Mouse (Mus musculus) midbrain, embryonic 15.5 days (tissue): ENCODE measurements around the gene Cpne8. TPM values are rescaled to one million over a fixed set of nuclear protein-coding genes. Genes with fewer than 3 reads are reported as not detected.
"Not testable (repeated sequence)": the region's sequence is repeated elsewhere in the genome, so short reads cannot be mapped to it uniquely, and the experiment has no call there.

Experiments
- ATAC-seq: fragments of 200-750 bp; cut with Nextera tagmentation; replicated peaks from 2 replicates; pipeline ENCODE4 v1.8.0; 2017; ENCODE audit warnings: moderate TSS enrichment
- H3K27ac ChIP-seq: fragments of 300-500 bp; sonication (generic); 2 replicates; pipeline ENCODE4 v1.5.1; 2015; ENCODE audit warnings: mild to moderate bottlenecking, inconsistent platforms
- H3K27me3 ChIP-seq: fragments of 300-500 bp; sonication (generic); replicated peaks from 2 replicates; pipeline ENCODE4 v1.6.1; 2015; ENCODE audit warnings: inconsistent platforms
- H3K36me3 ChIP-seq: fragments of 300-500 bp; sonication (generic); replicated peaks from 2 replicates; pipeline ENCODE4 v1.6.1; 2015; ENCODE audit warnings: inconsistent platforms
- H3K4me1 ChIP-seq: fragments of 300-500 bp; sonication (generic); 2 replicates; pipeline ENCODE4 v1.6.1; 2015; ENCODE audit warnings: inconsistent platforms
- H3K4me2 ChIP-seq: fragments of 300-500 bp; sonication (generic); 2 replicates; pipeline ENCODE4 v1.6.1; 2015; ENCODE audit warnings: inconsistent platforms, mild to moderate bottlenecking, moderate library complexity
- H3K4me3 ChIP-seq: fragments of 300-500 bp; sonication (generic); 2 replicates; pipeline ENCODE4 v1.5.1; 2015; ENCODE audit warnings: mild to moderate bottlenecking, inconsistent platforms
- H3K9ac ChIP-seq: fragments of 300-500 bp; sonication (generic); 2 replicates; pipeline ENCODE4 v1.6.1; 2015; ENCODE audit warnings: mild to moderate bottlenecking, inconsistent platforms
- H3K9me3 ChIP-seq: fragments of 300-500 bp; sonication (generic); 2 replicates; pipeline ENCODE4 v1.6.1; 2016; ENCODE audit warnings: inconsistent platforms
- WGBS: fragments of 180-500 bp; shearing (Covaris S2); methylation state at CpG from one replicate; pipeline ENCODE4 v1.1.7; 2015; ENCODE audit warnings: mixed read lengths; 5-methylcytosine and 5-hydroxymethylcytosine counted together
- polyA plus RNA-seq: library from polyadenylated mRNA; unstranded; fragments of >200 nt; fragmentation: Nextera tagmentation; extraction: Ambion mirVana; gene quantifications from 2 replicates; pipeline ENCODE4 v1.2.1, GENCODE M21; 2015

Gene Cpne8
- polyA plus RNA-seq, 1 experiment from 2014 or later, result 13.1 TPM

DNA sequence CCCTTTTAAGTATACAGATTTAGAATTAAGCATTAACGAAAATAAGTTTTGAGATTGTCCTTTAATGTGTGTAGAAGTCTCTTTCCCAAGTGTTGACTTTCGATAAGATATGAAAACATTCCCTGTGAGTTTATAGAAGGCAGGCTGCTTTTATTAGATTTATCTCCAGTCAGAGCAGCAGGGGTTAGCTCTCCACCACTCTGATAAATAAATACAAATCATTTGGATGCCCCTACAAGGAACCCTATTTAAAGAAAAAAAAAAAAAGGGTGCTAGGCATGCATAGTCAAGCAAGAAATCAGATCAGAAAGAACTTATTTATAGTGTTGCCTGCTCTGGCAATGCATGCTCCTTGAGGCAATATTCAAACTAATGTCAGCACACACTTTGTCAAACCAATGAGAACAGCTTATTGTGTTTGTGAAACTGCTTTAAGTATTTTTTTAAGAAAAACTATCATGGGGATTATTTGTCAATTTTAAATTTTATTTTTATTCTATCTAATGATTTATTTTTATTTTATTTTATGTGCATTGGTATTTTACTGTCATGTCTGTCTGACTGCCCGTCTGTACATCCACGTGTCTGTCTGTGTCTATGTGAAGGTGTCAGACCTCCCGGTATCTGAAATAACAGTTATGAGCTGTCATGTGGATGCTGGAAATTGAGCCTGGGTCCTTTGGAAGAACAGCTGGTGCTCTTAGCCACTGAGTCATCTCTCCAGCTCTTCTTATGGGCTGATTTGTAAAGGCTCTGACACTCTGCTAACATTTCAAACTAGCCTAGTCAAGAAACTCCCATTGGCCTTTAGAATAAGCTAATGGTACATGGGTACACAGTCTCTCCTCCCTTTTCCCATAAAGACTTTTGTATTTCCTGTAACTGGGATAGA, 142.7 kb downstream of the Cpne8 start:
- no peaks in the 10 kb centered on the region for H3K9me3 ChIP-seq
- no peaks in the 10 kb centered on the region for H3K27me3 ChIP-seq
- H3K36me3 ChIP-seq, result no peaks in the 10 kb centered on the region
- H3K4me2 ChIP-seq, result no peak overlapping the region
- ATAC-seq, result no peak
- 87% methylated on average over 5 of the region's 5 CpGs for WGBS
- no peak overlapping the region for H3K4me3 ChIP-seq
- no peak overlapping the region for H3K9ac ChIP-seq
- peaks cover 6% of the 10 kb centered on the region; the same call in 1 of the 2 replicates for H3K4me1 ChIP-seq
- no peak overlapping the region for H3K27ac ChIP-seq

DNA sequence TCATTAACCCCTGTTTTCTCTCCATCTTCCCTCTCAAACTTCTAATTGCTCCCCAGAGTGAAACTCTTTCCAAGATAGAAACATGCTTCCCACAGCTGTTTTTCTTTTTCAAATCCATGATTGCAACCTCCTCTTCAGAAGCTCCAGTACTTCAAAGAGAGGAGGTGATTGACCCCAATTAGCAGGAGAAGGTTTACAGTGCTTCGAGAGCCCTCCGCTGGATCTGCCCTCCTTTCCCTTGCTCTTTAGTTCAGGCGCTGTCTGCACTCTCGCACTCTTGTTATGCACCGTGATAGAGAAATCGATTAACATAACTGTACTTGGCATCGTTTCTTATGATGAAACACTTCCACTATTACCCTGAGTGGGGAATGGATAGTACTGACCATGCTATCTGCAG, 143.5 kb downstream of the Cpne8 start:
- Histone ChIP-seq H3K9me3 (no peaks in the 10 kb centered on the region), H3K4me1 (peaks cover 6% of the 10 kb centered on the region; the same call in 1 of the 2 replicates), H3K27me3 (no peaks in the 10 kb centered on the region), H3K9ac (no peak overlapping the region), H3K4me3 (no peak overlapping the region), H3K4me2 (no peak overlapping the region), H3K36me3 (no peaks in the 10 kb centered on the region), H3K27ac (no peak overlapping the region)
- no peak for ATAC-seq
- WGBS, result 53% methylated on average over 7 of the region's 7 CpGs

DNA sequence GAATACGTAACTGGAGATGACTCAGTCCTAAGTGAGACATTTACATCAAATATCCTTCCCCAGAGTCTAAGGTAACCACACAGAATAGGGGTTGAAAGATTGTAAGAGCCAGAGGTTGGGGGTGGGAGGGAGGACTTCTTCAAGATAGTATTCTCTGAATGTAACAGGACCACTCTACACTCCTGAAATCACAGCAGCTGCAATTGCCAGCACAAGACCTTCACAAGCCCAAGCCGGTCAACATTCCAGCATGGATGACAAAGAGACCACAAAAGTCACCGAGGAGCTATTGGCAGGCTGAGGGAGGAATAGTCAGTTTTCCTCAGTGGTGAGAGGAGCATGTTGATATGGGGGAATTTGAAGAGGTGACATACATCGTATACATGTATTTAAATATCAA, 166.5 kb downstream of the Cpne8 start:
- Histone ChIP-seq H3K4me2 (no peak overlapping the region), H3K36me3 (no peaks in the 10 kb centered on the region), H3K4me3 (no peak overlapping the region), H3K9me3 (no peaks in the 10 kb centered on the region), H3K4me1 (no peaks in the 10 kb centered on the region), H3K9ac (no peak overlapping the region), H3K27me3 (no peaks in the 10 kb centered on the region), H3K27ac (no peak overlapping the region)
- no peak for ATAC-seq
- WGBS, result 97% methylated on average over 4 of the region's 4 CpGs

DNA sequence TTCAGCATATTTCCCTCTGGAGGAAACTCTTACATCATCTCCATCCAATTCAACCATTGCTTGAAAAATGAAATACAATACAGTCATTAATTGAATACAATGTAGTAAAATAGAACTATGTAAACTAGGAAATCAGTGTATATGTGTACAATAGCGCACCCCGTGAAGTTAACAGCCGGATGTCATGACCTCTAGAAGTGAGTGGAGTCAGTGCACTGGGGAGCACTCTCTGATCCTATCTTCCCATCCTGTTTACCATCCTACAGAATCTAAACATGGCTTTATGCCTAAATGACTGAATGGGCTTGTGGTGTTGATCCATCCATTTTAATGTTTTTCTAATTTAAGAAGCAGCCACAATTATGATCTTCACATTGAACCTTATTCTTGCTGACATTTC, 182.2 kb downstream of the Cpne8 start:
- no peaks in the 10 kb centered on the region for H3K4me1 ChIP-seq
- WGBS, result 85% methylated on average over 3 of the region's 3 CpGs
- no peaks in the 10 kb centered on the region for H3K27me3 ChIP-seq
- H3K27ac ChIP-seq, result no peak overlapping the region
- H3K9me3 ChIP-seq, result no peaks in the 10 kb centered on the region
- no peak overlapping the region for H3K4me2 ChIP-seq
- H3K36me3 ChIP-seq, result no peaks in the 10 kb centered on the region
- H3K9ac ChIP-seq, result no peak overlapping the region
- no peak for ATAC-seq
- no peak overlapping the region for H3K4me3 ChIP-seq

DNA sequence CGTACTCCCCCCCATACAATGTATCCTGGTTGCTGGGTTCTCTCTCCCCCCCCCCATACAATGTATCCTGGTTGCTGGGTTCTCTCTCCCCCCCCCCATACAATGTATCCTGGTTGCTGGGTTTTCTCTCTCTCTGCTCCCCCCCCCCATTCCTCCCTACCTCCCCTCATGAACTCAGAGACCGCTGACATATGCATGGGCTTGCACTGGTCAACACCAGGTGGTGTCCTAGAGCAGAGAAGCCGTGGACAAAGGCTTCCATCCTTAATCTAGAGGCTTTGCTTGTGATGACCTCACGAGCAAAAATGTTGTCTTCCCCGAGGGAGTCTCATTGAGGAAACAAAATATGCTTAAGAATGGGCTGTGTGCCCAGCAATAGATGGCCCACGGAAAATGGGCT, 187.7 kb downstream of the Cpne8 start:
- no peak overlapping the region for H3K4me2 ChIP-seq
- no peaks in the 10 kb centered on the region for H3K27me3 ChIP-seq
- no peaks in the 10 kb centered on the region for H3K9me3 ChIP-seq
- H3K27ac ChIP-seq, result no peak overlapping the region
- no peaks in the 10 kb centered on the region for H3K4me1 ChIP-seq
- no peak for ATAC-seq
- no peaks in the 10 kb centered on the region for H3K36me3 ChIP-seq
- H3K4me3 ChIP-seq, result no peak overlapping the region
- no peak overlapping the region for H3K9ac ChIP-seq
- 73% methylated on average over 6 of the region's 6 CpGs for WGBS

DNA sequence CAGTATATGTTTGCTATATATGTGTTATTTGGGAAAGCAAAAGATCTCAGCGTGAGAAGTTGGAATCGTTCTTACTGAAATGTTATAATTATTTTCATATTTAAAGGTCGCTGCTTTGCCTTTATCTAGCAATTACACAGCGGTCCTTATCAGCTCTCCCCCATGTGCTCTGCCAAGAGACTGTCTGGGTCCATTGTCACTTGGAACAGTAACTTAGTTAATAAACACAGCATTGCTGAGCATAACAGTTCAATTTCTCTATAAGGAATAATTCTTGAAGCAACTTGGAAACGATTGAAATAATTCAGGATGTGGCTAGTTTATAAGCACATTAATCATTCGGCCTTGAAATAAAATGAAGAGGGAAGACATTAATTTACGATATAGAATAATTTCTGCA, 189.0 kb downstream of the Cpne8 start:
- Histone ChIP-seq H3K4me3 (no peak overlapping the region), H3K27me3 (no peaks in the 10 kb centered on the region), H3K4me1 (no peaks in the 10 kb centered on the region), H3K27ac (no peak overlapping the region), H3K36me3 (no peaks in the 10 kb centered on the region), H3K9me3 (no peaks in the 10 kb centered on the region), H3K4me2 (no peak overlapping the region), H3K9ac (no peak overlapping the region)
- no peak for ATAC-seq
- 88% methylated on average over 7 of the region's 7 CpGs for WGBS

DNA sequence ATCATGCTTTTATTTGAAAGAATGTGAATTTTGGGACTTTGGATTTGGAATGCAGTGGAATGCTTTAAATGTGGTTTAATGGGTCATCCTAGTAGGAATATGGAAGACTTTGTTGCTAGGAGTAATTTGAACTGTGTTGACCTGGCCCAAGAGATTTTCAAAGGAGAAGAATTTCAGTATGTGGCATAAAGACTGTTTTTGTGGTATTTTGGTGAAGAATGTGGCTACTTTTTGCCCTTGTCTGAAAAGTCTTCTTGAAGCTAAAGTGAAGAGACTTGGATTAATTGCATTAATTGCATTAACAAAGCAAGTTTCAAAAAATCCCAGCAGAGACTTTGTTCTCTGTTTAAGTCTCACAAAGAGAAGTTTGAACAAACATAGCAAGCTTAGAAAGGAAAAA, 208.7 kb downstream of the Cpne8 start:
- H3K4me3 ChIP-seq, result not testable (repeated sequence)

DNA sequence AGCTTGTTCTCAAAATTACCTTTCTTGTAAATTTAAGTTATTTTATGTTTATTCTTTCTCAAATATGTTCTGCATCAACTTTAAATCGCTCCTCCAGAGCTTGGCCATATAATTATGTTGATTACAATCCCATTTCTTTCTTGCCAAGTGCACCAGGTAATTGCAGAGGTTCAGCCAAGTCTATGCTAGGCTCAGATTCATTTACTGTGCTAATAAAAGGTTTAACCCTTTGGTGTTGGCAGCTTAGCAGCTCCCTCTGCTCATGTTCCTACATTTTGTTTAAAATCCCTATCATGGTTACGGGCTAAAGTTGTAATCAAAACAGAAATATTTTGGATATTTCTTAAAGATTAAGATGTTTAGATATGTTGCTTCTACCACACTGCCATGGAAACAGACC, 216.0 kb downstream of the Cpne8 start:
- H3K4me1 ChIP-seq, result no peaks in the 10 kb centered on the region
- no peak overlapping the region for H3K9ac ChIP-seq
- H3K27ac ChIP-seq, result no peak overlapping the region
- no peaks in the 10 kb centered on the region for H3K9me3 ChIP-seq
- H3K4me3 ChIP-seq, result no peak overlapping the region
- no peak for ATAC-seq
- 87% methylated on average over 2 of the region's 2 CpGs for WGBS
- H3K4me2 ChIP-seq, result no peak overlapping the region
- H3K36me3 ChIP-seq, result no peaks in the 10 kb centered on the region
- H3K27me3 ChIP-seq, result no peaks in the 10 kb centered on the region

More for the DNA sequence above, 208.7 kb downstream of the Cpne8 start:
- H3K36me3 ChIP-seq, H3K9me3 ChIP-seq, H3K4me2 ChIP-seq, ATAC-seq, H3K4me1 ChIP-seq, H3K27me3 ChIP-seq, H3K9ac ChIP-seq, H3K27ac ChIP-seq: not testable (repeated sequence)

DNA sequence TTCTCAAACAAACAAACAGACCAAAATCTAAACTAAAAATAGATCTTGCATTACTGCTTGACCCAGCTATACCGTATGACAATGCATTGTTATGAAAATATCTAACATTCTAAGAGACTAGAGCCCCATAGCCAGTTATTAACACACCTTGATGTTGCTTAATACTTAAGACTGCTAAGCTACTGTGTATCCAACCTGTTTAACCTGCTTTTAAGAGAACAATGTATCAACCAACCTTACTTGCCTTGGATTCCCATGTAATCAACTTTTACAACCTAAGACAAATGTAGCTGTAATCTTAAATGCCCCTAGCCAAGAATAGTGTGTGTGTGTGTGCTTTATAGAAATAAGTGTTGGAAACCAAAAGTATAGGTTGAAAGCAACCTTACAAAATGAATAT, 233.2 kb downstream of the Cpne8 start:
- WGBS, result 82% methylated on average over 1 of the region's 1 CpGs
- ATAC-seq, result no peak

More for the DNA sequence above, 233.2 kb downstream of the Cpne8 start:
- Histone ChIP-seq H3K4me3 (no peak overlapping the region), H3K9me3 (no peaks in the 10 kb centered on the region), H3K4me1 (no peaks in the 10 kb centered on the region), H3K27me3 (no peaks in the 10 kb centered on the region), H3K27ac (no peak overlapping the region), H3K9ac (no peak overlapping the region), H3K4me2 (no peak overlapping the region), H3K36me3 (no peaks in the 10 kb centered on the region)
